Mouse (Mus musculus): ENCODE measurements around the gene Tmed3.

GRCm38 (mm10) chr9:89705197-89705533 is 297 bp upstream of the Tmed3 start:
- TF ChIP-seq CTCF (IDR thresholded peaks at IDR 0.05) = no peak
- no peak for TF ChIP-seq POLR2A (IDR thresholded peaks at IDR 0.05; ENCODE audit: insufficient read depth, low read depth, low read length)

All from heart, adult 2 months (tissue).